Mouse (Mus musculus) urinary bladder, postnatal 25 days (tissue): ENCODE data around the gene Pth1r.
"Not testable (repeated sequence)": the region's sequence is repeated elsewhere in the genome, so short reads cannot be mapped to it uniquely, and the experiment has no call there.

ENCODE experiments used
- DNase-seq: peaks from one replicate; pipeline ENCODE4 v3.0.0; 2022; ENCODE audit warnings: low spot score

Pth1r gene

DNA sequence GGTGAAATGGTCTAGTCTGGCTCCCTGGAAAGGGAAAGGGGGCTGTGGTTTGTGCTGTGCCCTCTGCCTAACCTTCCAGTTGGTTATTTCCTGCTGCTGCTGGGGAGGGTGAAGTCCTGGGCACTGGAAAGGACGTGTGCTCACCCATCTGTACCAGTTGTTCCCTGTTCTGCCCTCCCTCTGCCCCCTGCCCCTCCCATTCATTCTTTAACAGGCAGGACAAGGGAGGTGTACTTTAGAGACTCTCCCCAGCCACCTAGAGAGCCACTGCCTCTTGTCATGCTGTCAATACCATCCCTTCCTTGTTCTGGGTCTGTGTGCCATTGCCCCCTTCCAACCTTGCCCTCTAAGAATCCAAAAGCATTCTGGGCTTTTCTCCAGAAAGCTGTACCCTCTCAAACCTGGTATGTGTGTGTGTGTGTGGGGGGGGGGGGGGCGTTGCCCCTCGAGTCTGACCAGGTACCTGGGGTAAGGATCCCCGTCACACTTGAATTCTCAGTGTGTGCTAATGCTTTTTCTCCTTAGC is 63.3 kb downstream of the Pth1r start:
- no peak for DNase-seq

DNA sequence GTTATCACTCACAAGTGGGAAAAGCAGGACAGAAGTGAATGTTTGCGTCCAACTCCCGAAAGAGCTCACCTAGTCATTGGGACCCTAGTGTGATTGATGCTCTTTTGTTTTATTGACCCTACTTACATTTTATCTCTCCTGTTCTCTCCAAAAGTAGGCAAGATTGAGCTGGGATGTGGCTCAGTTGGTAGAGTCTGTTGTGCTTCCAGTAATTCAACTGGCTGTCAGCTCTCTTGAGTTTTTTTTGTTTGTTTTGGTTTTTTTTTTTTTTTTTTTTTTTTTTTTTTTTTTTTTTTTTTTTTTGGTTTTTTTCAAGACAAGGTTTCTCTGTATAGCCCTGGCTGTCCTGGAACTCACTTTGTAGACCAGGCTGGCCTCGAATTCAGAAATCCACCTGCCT is 64.2 kb downstream of the Pth1r start:
- not testable (repeated sequence) for DNase-seq

DNA sequence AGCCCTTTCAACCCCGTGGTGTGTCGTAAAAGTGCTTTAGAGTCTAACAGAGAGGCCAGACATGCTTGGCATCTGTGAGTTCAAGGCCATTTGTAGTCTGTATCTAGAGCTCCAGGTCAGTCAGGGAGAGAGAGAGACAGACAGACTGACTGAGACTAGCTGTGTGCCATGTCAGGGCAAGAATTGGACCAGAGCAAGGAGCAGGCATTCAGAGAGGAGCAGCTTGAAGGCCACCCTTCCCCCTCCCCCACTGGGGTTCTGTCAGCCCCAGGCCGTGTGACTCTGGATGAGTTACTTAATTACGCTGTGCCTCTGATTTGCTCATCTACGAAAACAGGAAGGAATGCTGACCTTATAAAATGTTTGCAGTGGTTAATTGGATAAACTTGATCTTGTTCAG is 64.7 kb downstream of the Pth1r start:
- DNase-seq = no peak

DNA sequence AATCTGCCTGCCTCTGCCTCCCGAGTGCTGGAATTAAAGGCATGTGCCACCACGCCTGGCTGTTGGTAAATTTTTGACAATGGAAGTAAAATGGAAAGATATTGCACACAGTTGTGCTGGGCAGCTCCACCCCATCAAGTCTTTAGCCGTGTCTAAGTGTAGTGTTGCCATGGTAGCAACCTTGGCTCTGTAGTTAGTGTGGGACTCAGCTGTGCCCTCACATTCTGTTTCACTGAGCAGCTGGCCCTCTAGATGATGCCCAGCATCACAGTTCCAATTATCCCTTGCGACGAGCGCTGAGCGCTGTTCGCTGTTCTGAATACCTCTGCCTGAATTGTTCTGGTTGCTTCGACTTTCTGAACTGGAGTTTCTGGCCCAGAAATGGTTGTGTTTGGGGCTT is 65.1 kb downstream of the Pth1r start:
- DNase-seq = no peak

DNA sequence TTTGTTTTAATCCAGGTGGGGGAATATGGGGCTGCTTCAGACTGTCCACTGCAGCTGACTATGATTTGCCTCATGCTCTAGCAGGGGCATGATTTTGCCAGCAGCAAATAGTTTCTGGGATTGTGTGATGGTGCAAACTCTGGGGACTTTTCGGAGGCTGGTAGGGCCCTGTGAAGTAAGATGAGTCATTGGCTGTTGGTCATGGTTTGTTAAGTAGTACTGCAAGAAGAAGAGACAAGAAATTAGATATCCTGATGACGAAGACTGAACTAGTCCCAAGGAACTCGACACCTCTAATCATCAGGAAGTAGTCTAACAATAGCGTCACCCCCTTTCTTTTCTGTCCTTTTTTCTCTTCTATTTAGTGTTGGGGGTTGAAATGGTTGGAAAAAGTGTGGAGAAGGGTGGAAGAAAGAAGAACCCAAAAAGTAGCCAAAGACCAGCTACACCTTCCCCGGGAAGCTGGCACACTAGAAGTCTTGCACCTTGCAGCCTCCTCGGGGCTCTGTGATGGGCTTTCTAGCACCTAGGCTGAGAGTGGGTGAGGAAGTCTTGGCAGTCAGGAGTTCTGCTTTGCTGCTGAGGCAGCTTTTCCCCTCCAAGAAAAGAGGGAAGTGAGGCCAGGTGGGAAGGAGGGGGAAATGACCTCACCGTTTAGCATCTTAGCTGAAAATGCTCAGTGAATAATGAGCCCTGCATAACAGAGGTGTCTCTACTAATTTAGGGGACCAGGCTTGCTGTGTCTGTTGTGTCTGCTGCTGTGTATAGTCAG is 66.0 kb downstream of the Pth1r start:
- DNase-seq = no peak

DNA sequence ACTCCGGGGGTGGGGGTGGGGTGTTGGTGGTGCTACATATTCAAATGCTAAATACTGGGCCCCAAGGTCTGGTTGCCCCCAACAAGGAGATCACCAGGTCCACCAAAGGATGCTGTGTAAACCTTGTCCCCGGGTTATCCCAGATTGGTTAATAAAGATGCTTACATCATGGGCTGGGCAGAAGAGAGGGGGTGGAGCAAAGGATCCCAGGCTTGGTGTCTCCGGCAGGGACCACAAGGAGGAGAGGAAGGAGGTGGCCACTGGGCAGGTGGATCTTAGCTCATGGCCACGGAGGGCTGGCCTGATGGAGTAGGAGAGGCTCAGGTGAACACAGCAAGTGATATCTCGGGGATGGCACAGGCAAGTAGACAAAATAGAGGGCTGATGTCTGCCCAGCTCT is 68.1 kb downstream of the Pth1r start:
- DNase-seq = no peak

DNA sequence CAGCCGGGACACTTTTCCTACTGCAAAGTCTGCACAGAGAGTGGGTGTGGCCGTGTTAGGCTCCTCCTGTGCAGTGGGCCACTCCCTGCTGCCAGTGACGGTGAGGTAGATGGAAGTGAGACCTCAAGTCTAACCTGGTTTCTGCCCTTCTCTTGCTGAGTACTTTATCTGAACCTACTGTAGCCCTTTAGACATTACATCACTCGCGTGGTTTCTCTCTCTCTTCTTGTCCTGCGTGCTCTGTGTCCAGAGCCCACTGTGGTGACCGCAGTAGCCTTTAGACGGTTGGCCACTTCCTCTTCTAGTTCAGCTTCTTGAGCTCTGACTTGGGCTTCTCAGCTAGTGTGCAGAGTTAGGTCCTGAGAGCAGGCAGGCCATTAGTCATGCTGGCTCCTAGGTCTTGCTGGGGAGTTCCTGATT is 70.4 kb downstream of the Pth1r start:
- no peak for DNase-seq

DNA sequence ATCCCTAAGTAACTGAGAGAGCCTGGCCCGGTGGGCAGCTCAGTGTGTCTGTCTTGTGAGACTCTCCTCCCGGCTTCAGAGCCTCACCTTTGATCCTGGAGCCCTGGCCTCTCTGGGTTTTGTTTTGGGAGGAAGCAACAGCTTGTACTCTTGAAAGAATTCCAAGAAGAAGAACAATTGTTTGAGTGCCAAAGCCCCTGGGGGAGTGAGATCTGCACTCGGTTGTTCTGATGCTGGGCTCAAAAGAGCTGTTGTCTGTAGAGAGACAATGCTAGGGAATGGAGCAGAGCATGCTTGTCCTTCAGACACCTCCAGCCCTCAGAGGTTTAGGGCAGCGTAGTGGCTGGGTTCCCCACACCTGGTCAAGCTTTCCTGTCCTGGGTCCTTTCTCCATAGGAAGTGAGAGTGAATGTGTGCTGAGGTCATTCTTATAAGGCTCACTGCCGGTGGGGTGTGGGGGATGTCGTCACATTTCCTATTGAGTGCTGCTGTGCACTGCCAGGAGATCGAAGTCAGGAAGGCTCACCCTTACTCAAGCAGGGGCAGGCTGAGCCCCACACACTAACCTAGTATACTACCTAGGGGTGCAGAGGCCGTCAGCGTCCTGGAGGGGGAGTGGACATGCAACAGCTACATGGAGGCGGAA is 73.7 kb downstream of the Pth1r start:
- no peak for DNase-seq

DNA sequence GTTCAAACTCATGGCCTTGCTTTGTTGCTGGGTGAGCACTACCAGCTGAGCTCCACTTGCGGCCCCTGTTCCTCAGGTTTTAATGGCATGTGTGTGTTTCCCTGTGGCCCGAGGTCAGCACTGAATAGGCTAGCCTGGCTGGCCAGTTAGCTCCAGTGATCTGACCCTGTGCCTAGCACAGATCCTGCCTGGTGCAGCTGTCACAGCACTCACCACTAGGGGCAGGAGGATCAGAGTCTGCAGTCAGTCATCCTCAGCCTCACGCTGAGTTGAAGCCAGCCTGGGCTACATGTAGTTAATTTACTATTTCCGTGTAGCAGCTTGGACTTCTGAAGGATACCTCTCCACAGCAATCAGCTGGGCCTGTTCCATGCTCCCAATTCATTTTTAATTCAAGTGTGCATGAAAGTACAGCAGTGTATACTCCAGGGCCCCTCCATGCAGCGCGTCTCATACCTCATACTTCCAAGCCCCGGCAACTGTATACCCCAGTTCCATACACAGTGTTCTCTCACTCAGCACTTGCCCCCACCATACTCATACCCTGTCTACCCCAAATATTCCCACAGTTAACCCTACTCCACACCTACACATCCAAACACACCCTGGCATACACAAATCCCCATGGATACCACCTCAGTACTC is 74.4 kb downstream of the Pth1r start:
- no peak for DNase-seq
